ENCODE assay signal across 18 mouse cellular contexts in the genomic region with DNA sequence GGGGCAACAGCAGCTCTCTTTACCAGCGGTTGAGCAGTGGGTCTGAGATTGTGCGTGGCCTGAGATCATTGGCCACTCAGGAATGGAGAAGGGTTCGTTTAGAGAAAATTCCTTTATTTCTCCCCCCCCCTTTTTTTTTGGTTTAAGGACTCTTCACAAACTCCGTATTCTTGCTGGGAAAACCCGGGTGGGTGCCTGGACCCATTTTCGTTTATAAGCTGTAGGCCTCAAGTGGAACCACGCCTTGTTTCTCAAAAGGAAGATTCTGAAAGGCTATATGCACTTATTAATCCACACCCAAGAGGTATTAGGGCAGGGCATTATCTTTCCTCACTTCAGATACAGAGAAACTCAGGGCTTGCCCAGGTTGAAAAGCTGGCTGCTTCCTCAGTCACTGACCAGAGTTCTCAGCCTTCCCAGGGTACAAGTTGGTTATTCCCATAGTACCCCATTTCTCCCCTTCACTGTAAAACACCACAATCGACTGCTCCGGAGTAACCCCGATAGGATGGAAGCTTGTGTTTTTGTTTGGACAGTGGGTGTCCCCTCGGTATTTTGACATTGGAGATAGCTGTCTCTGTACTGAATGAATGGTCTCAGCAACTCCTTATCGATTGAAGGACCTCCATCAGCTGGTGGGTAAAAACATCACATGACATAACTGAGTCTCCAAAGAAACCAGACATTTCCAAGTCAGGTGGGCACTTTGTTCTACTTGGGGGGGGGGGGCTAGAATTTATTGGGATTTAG. TPM values are rescaled to one million over a fixed set of nuclear protein-coding genes. Genes with fewer than 3 reads are reported as not detected.
DNase-seq lines count a peak whose midpoint lies in the region; ATAC-seq and TF ChIP-seq lines count a peak whose summit lies in the region.
"Had no signal": no experiment of that assay in that cellular context is flagged by ENCODE, and none has a peak within 500 bp of the region (broad histone marks: within the 10 kb centered on the region; RNA-seq: fewer than 3 reads in every experiment).

No protein-coding gene starts in this region.

- H3K9ac ChIP-seq in heart, postnatal 0 days (replicated peaks; ENCODE audit: low read depth, low read length) = peak overlapping the region; percentile 27; the same call in 1 of the 2 replicates
- H3K9ac ChIP-seq in midbrain, embryonic 11.5 days (ENCODE audit: low read length) = no peak overlapping the region
- H3K9ac ChIP-seq in midbrain, postnatal 0 days (replicated peaks; ENCODE audit: low read length, poor library complexity, severe bottlenecking) = no peak overlapping the region
- no peak overlapping the region for H3K9ac ChIP-seq in neural tube, embryonic 11.5 days (ENCODE audit: low read length)
- H3K9ac ChIP-seq: midbrain, embryonic 15.5 days had no signal

- peak overlapping the region; percentile 65 for H3K27ac ChIP-seq in heart, postnatal 0 days (ENCODE audit: low read depth)
- H3K27ac ChIP-seq in midbrain, embryonic 11.5 days (ENCODE audit: low read depth, low read length) = no peak overlapping the region
- H3K27ac ChIP-seq in midbrain, postnatal 0 days (ENCODE audit: low read depth, low read length) = no peak overlapping the region
- H3K27ac ChIP-seq in neural tube, embryonic 11.5 days (ENCODE audit: low read depth, low read length) = no peak overlapping the region
- H3K27ac ChIP-seq: midbrain, embryonic 15.5 days had no signal

- no peak for TF ChIP-seq CTCF in heart, postnatal 0 days (IDR thresholded peaks at IDR 0.05; ENCODE audit: low read depth)
- no peak for TF ChIP-seq CTCF in midbrain, postnatal 0 days (IDR thresholded peaks at IDR 0.05)

- H3K27me3 ChIP-seq in heart, postnatal 0 days (ENCODE audit: control insufficient read depth, insufficient read depth, low read length) = peaks cover 97% of the 10 kb centered on the region
- H3K27me3 ChIP-seq in midbrain, embryonic 11.5 days (ENCODE audit: control insufficient read depth, insufficient read depth, low read length) = peaks cover 100% of the 10 kb centered on the region
- H3K27me3 ChIP-seq in midbrain, postnatal 0 days (ENCODE audit: insufficient read depth, low read length) = peaks cover 92% of the 10 kb centered on the region
- H3K27me3 ChIP-seq in neural tube, embryonic 11.5 days (ENCODE audit: control insufficient read depth, insufficient read depth, low read length) = peaks cover 96% of the 10 kb centered on the region

- peaks cover 3% of the 10 kb centered on the region; the same call in 1 of the 2 replicates for H3K4me1 ChIP-seq in heart, postnatal 0 days (ENCODE audit: control insufficient read depth, insufficient read depth)
- peaks cover 10% of the 10 kb centered on the region; the same call in 1 of the 2 replicates for H3K4me1 ChIP-seq in midbrain, embryonic 11.5 days (ENCODE audit: control insufficient read depth, insufficient read depth, low read length)
- H3K4me1 ChIP-seq in midbrain, postnatal 0 days (ENCODE audit: insufficient read depth, low read length) = 0 out of 2 replicates have a peak, but pooled peaks cover 2% of the 10 kb centered on the region
- H3K4me1 ChIP-seq in neural tube, embryonic 11.5 days (ENCODE audit: control insufficient read depth, insufficient read depth, low read length) = peaks cover 4% of the 10 kb centered on the region; the same call in 1 of the 2 replicates

- peak overlapping the region; percentile 63 for H3K4me2 ChIP-seq in heart, postnatal 0 days (ENCODE audit: low read depth, low read length)
- H3K4me2 ChIP-seq in midbrain, embryonic 11.5 days = no peak overlapping the region
- no peak overlapping the region for H3K4me2 ChIP-seq in midbrain, postnatal 0 days (ENCODE audit: low read depth, low read length, poor library complexity, severe bottlenecking)
- H3K4me2 ChIP-seq in neural tube, embryonic 11.5 days (ENCODE audit: low read depth) = no peak overlapping the region; the same call in 1 of the 2 replicates
- H3K4me2 ChIP-seq: midbrain, embryonic 15.5 days had no signal

- H3K36me3 ChIP-seq in heart, postnatal 0 days (replicated peaks; ENCODE audit: control insufficient read depth, insufficient read depth, low read length) = no peaks in the 10 kb centered on the region
- H3K36me3 ChIP-seq in midbrain, embryonic 11.5 days (ENCODE audit: control insufficient read depth, insufficient read depth, low read length) = no peaks in the 10 kb centered on the region
- H3K36me3 ChIP-seq in midbrain, postnatal 0 days (ENCODE audit: insufficient read depth, low read length) = no peaks in the 10 kb centered on the region
- no peaks in the 10 kb centered on the region for H3K36me3 ChIP-seq in neural tube, embryonic 11.5 days (ENCODE audit: control insufficient read depth, insufficient read depth, low read length)
- H3K36me3 ChIP-seq: G1E; midbrain, embryonic 15.5 days had no signal

- WGBS in heart, postnatal 0 days = 17% methylated on average over 12 of the region's 12 CpGs
- 4% methylated on average over 12 of the region's 12 CpGs for WGBS in midbrain, embryonic 11.5 days
- 5% methylated on average over 12 of the region's 12 CpGs for WGBS in midbrain, postnatal 0 days
- 5% methylated on average over 12 of the region's 12 CpGs for WGBS in neural tube, embryonic 11.5 days

- H3K9me3 ChIP-seq in heart, postnatal 0 days (replicated peaks; ENCODE audit: control insufficient read depth, low read length) = no peaks in the 10 kb centered on the region
- H3K9me3 ChIP-seq in midbrain, embryonic 11.5 days (ENCODE audit: control insufficient read depth, low read length) = no peaks in the 10 kb centered on the region
- no peaks in the 10 kb centered on the region for H3K9me3 ChIP-seq in midbrain, postnatal 0 days (ENCODE audit: low read length)
- H3K9me3 ChIP-seq in neural tube, embryonic 11.5 days (ENCODE audit: control insufficient read depth, low read length) = no peaks in the 10 kb centered on the region
- H3K9me3 ChIP-seq: midbrain, embryonic 15.5 days had no signal

- H3K4me3 ChIP-seq in heart, postnatal 0 days (ENCODE audit: low read depth, low read length) = peak overlapping the region; percentile 32
- no peak overlapping the region for H3K4me3 ChIP-seq in midbrain, embryonic 11.5 days (ENCODE audit: low read depth, low read length)
- no peak overlapping the region for H3K4me3 ChIP-seq in midbrain, postnatal 0 days (ENCODE audit: low read depth, low read length)
- no peak overlapping the region for H3K4me3 ChIP-seq in neural tube, embryonic 11.5 days (ENCODE audit: low read depth, low read length)
- H3K4me3 ChIP-seq: erythroblast, embryonic 14.5 days; midbrain, embryonic 15.5 days had no signal

- no peak for TF ChIP-seq EP300 in heart, postnatal 0 days (IDR thresholded peaks at IDR 0.05; ENCODE audit: low read depth)

- ATAC-seq in heart, postnatal 0 days (ENCODE audit: insufficient read depth, low read depth) = no peak
- ATAC-seq in midbrain, embryonic 11.5 days (ENCODE audit: low FRiP score) = no peak
- no peak for ATAC-seq in midbrain, postnatal 0 days (ENCODE audit: low FRiP score)
- ATAC-seq in neural tube, embryonic 11.5 days (ENCODE audit: insufficient read depth, low FRiP score, low TSS enrichment) = no peak
- ATAC-seq: activated CD4-positive, CD25-positive, alpha-beta regulatory T cell, adult 4 months; lung, postnatal 0 days; midbrain, embryonic 15.5 days had no signal

- peak; percentile 37 for DNase-seq in embryo, embryonic 9.5 days (ENCODE audit: extremely low spot score)
- DNase-seq in embryo, embryonic 10 days (ENCODE audit: low spot score) = no peak
- DNase-seq in heart, postnatal 0 days (ENCODE audit: low spot score) = no peak
- DNase-seq in heart, postnatal 4 days = no peak
- DNase-seq in midbrain, embryonic 11.5 days (ENCODE audit: low spot score, missing footprints) = peak; percentile 95
- DNase-seq in midbrain, postnatal 0 days (ENCODE audit: low spot score) = no peak
- peak; percentile 47 for DNase-seq in neural tube, embryonic 11.5 days (ENCODE audit: low spot score)
- DNase-seq in adrenal gland, postnatal 10 days = no peak
- DNase-seq: cerebellum, postnatal 10 days had no signal

RNA-seq across cellular contexts. Expression of gene Wt1, which starts 4.9 kb away (rescaled TPM):
- total RNA-seq in heart, postnatal 0 days (2014; rRNA removed; ENCODE audit: low replicate concordance) = 7.3 and 24.8 TPM in 2 replicates
- 6.4 and 7.2 TPM in 2 replicates for polyA plus RNA-seq in heart, postnatal 0 days (2015; fragmentation: Nextera tagmentation; extraction: Ambion mirVana)
- 10 to 100 TPM; 19.7 to 21.5 TPM for total RNA-seq in heart, postnatal 4 days (2021)
- polyA plus RNA-seq in midbrain, embryonic 11.5 days (2014; fragmentation: Nextera tagmentation; extraction: Ambion mirVana) = 0.08 TPM in 2 replicates
- 0.19 TPM in 1 of 2 replicates, not detected in the other for total RNA-seq in midbrain, postnatal 0 days (2014; rRNA removed)
- polyA plus RNA-seq in midbrain, postnatal 0 days (2015; fragmentation: Nextera tagmentation; extraction: Ambion mirVana) = 0.27 and 0.28 TPM in 2 replicates
- 1.3 and 3.3 TPM in 2 replicates for polyA plus RNA-seq in neural tube, embryonic 11.5 days (2014; fragmentation: Nextera tagmentation; extraction: Ambion mirVana)
- 1 to 10 TPM; 2.8 to 5.1 TPM for total RNA-seq in adrenal gland, postnatal 10 days (2021)
- polyA plus RNA-seq: activated CD4-positive, CD25-positive, alpha-beta regulatory T cell, adult 4 months; erythroblast, embryonic 14.5 days; G1E had no signal

RNA-seq across cellular contexts. Expression of gene Gm11060, which starts 39.4 kb away (rescaled TPM):
- not detected in 2 replicates for total RNA-seq in heart, postnatal 0 days (2014; rRNA removed; ENCODE audit: low replicate concordance)
- not detected in 2 replicates for polyA plus RNA-seq in heart, postnatal 0 days (2015; fragmentation: Nextera tagmentation; extraction: Ambion mirVana)
- total RNA-seq in heart, postnatal 4 days (2021) = not detected
- not detected in 2 replicates for polyA plus RNA-seq in midbrain, embryonic 11.5 days (2014; fragmentation: Nextera tagmentation; extraction: Ambion mirVana)
- total RNA-seq in midbrain, postnatal 0 days (2014; rRNA removed) = not detected in 2 replicates
- polyA plus RNA-seq in midbrain, postnatal 0 days (2015; fragmentation: Nextera tagmentation; extraction: Ambion mirVana) = not detected in 2 replicates
- polyA plus RNA-seq in neural tube, embryonic 11.5 days (2014; fragmentation: Nextera tagmentation; extraction: Ambion mirVana) = not detected in 2 replicates
- total RNA-seq in adrenal gland, postnatal 10 days (2021) = not detected
- total RNA-seq: G1E; left cerebral cortex, postnatal 14 days had no signal
- polyA plus RNA-seq: activated CD4-positive, CD25-positive, alpha-beta regulatory T cell, adult 4 months; erythroblast, embryonic 14.5 days; G1E; gonadal fat pad, adult 2 months; large intestine, adult 2 months; lung, postnatal 0 days; midbrain, embryonic 15.5 days; thymus, postnatal 0 days had no signal

Comparison
In these comparisons a context has a peak if more than half of its experiments do, and no peak if none do; other contexts are left out.
1. DNase-seq: peak in embryo, embryonic 9.5 days (single experiment), midbrain, embryonic 11.5 days (single experiment) and neural tube, embryonic 11.5 days (single experiment); none in embryo, embryonic 10 days (single experiment), heart, postnatal 0 days (single experiment), heart, postnatal 4 days (single experiment), midbrain, postnatal 0 days (single experiment) and adrenal gland, postnatal 10 days (single experiment).